Mouse (Mus musculus) right cerebral cortex, adult 18-20 months (tissue): ENCODE data around the gene Senp6.

ENCODE experiments used
- DNase-seq: peaks from one replicate; pipeline ENCODE4 v3.0.0; 2022; ENCODE audit warnings: mixed read lengths

The Senp6 gene

DNA sequence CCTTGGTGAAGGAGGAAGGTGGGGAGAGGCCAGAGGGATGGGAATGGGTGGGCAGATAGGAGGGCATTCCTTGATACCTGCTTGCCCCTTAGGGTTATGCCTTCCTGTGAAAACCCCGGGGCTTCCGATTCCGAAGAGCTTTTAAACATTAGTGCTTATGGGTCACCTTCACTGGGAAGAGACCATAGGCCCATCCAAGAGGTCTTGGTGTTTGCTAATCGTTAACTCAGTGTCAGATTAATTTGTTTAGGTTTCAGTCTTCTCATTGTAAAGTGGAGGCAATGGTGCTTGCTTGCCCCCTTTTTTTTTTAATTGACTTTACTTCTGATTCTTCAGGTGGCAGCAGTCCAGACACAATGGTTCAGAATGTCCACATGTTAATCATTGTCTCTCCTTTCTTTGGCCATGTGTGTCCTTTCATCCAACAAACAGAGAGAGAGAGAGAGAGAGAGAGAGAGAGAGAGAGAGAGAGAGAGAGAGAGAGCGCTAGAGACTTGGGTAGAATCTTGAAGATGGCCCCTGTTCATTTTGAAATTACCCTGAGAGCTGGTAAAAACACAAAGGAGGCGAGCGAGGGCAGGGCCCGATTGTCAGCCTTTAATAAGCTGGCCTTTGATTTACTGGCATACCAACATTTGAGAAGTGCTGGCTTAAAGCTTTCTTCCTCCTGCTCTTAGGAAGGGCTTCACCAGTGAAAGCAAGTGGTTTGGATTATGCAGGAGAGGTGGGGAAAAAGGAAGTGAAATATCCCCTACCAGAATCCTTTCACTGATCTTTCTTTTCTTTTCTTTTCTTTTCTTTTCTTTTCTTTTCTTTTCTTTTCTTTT lies 105.9 kb downstream of the Senp6 start:
- DNase-seq = no peak

DNA sequence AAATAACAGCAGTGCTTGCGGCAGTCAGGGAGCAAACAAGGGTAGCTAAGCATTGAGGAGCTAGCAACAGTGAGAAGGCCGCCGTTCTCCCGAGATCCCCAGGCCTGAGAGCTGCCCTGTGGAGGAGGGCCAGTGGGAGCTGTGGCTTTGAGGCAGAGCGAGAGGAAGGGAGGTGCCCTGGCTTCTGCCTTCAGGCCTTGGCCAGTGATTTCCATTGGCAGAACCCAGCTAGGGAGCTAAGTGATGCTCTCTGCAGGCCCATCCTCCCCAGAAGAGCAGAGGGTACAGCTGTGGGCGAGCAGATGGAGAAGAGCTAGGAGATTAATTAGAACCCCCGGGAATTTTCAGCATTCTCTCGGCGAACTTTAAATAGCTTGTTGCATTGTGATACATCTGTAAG lies 106.9 kb downstream of the Senp6 start:
- DNase-seq = peak; percentile 31

DNA sequence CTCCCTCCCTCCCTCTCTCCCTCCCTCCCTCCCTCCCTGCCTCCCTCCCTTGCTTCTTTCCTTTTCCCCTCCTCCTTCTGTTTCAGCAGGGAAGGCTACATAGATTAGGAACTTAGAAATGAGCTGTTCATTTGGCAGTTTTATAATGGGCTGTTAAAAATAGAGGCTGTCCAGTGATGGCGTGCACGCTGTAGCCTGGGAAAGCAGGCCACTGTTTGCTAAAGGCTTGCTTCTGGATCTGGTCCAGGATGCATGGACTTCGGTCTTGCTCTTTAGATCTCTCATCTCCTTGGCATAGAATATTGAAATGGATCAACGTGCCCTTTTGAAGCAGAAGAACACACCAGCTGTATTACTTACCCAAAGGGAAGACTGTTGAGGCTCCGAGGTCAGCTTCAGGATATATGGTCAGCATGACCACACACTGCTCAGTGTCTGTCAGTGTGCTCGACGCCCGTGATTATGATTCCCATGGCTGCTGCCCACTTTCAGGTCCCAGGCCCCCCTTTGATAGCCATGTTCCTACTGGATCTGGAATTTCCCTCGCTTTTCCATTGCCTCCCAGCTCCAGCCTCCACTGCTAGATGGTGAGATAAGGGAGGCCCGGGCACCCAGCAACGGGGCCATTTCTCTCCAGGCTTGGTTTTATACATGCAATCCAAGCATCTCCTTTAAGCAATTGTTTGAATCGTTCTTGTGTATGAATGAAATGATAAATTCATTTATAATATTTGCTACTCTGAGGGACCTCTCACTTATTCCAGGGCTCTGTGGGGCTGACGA lies 110.2 kb downstream of the Senp6 start:
- no peak for DNase-seq

DNA sequence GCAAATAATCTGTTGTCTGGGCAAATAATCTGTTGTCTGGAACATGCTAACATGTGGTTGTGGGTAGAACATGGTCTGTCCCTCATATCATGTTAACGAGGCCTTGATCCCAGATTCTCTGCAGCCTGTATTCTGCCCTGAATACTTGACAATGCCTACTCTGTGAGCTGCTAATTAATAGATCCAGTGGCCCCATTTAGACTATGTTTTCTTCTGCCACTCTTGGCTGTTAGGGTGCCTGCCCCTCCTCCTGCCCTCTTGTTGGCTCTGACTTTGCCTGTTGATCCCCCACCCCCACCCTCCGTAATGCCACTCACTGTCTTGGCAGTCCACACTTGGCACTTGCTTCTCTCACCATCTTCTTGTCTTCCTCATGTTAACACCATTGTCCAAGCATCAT lies 112.0 kb downstream of the Senp6 start:
- DNase-seq = no peak

DNA sequence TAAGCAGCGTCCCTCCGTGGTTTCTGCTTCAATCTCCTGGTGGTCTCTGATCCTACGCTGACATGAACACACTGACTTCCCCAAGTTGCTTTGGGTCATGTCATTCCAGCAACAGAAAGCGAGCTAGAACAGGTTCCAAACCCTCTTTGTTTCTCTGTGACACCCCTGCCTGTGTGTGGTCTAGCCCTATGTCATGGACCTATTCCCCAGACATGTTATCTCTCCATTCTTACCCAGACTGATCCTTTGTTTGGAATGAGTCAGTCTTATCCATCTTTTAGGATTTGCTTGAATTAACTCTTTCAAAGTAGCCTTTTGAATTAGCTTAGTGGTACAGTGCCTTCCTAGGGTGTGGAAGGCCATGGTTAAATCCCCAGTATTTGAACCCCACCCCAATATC lies 113.0 kb downstream of the Senp6 start:
- DNase-seq = no peak

DNA sequence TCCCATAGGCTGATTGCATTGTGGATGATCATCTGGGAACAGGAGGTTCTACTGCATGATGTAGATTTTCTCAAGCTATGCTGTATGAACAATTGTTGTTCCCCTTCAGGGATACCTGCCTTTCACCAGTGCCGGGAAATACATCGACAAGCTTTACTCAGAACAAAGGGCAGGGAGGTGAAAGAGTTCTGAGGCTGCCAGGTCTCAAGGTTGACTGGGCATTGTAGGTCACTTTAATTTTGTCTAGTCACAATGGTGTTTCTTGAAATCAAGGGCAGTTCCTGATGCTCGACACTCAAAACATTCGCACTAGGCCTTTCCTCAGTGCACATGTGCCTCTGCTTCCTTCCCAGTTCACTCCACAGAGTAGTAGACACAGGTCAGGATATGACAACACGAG lies 114.1 kb downstream of the Senp6 start:
- DNase-seq = no peak

DNA sequence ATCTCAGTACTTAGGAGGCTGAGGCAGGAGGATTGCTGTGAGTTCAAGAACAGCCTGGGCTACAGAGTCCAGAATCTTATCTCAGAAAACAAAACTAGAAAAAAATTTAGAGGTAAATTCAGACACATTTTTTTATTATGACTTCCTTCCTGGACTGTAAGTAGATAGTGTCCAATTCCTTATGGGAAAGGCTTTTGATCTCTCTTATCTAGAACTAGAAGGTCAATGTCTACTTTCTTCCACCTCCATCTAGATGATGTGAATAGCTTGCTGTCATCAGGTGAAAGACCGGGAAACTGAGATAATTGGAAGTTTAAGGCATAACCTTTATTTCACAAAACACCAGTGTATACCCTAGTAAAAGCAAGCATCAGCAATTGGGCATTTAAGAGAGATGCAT lies 115.0 kb downstream of the Senp6 start:
- DNase-seq = no peak

DNA sequence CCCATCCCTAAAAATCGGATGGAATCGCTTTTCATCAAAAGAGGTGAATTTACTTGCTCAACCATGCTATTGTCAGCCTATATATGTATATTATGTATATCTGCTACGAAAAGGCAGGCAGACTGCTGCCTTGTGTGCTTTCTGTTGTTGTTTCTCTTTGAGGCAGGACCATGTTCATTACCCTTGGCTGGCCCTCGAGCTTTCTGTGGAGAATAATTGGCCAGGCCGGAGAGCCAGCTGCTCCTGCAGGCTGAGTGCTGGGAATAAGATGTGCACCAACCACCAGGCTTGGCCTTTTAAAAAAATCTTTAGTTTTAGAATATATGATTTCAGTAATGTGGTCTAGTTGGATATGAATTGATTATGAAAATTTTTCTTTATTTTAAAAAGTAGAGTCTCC lies 117.4 kb downstream of the Senp6 start:
- DNase-seq = no peak

DNA sequence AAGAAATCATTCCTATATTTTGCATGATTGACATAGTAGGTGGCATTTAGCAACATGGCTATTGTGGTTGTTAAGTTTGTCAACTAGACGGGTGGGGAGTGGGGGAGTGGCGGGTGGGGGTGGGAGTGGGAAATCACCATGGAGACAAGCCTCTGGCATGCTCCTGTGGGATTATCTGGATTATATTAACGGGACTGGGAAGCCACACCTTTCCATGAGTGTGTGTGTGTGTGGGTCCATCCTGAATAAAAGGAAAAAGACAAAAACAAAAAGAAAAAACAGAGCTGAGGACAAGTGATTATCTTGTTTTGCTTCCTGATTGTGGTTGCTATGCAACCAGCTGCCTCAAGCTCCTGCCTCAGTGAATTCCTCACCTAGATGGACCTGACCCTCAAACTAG lies 119.0 kb downstream of the Senp6 start:
- DNase-seq = no peak

DNA sequence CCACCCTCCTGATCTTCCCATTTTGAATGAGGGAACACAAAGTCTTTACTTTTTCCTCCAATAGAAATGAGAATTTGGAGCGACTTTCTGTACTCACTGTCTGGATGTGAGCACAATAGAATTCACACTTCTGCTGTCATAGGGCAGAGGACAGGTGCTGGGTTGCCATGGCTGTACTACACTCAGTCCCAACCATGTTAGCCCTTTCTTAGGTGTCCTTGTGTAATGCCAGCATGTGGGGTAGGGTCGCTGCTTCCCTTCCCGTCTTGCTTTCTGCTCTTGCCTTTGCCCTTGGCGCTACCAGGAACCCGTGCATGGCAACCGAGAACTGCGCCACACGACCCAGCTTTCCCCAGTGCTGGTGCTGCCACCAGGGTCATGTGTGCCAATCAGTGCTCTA lies 120.0 kb downstream of the Senp6 start:
- no peak for DNase-seq

DNA sequence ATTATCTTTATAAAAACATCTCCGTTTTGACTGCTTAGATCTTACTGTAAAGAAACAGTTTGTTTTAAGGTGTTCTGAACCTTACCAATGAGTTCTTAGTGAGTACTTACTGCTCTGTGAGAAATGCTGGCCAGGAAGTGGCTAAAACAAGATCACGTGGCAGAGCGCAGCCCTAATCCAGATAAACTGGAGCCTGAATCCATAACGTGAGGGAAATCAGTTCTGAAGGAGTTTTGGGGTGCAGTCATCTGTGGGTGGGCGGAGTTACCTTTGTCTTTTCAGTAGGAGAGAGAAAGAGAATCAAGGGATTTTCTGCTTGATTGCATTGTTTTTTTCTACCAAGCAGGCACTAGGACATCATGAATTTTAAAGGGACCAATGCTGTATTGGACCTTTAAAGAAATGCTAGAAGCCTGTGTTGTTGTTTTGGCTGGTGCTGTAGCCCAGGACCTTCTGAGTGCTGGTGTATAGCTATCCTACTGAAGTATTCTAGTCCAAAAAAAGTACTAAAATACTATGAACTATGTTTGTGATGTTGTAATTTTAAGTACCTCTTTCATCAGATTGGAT lies 121.7 kb downstream of the Senp6 start:
- DNase-seq = no peak

DNA sequence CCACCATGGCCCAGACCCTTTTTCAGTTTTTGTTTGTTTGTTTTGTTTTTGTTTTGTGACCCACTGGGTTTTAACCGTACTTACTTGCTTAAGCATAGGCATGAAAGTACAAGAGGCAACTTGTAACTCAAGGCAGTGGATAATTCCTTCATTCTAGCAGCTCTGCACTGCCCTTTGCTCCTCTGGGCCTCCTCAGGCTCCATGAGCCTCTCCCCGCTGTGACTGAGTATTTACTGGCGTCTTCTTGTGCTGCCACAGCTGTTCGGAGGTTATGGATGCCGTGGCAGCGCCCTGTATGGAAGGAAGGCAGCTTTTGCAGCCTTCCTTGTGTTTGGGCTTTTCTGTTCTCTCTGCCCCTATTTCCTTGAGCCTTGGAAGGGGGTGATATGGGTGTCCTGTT lies 124.5 kb downstream of the Senp6 start:
- DNase-seq = no peak

DNA sequence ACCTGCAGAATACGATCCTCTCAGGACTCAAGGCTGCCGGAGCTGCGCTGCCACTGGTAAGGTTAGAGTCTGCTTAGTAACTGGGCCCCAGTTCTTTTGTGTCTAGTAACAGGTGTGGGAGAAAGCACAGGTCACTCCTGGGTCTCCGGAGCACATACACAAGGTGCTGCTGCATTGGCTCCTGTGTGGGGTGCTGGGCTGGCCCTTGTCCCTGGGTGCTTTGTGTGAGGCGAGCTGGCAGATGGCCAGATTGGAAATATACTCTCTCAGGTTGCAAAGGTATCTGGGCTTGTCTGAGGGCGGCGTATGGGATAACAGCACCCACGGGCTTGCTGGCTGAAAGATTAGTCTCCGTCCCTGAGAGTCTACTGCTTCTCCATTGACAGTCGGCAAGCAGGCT lies 125.6 kb downstream of the Senp6 start:
- DNase-seq = no peak

DNA sequence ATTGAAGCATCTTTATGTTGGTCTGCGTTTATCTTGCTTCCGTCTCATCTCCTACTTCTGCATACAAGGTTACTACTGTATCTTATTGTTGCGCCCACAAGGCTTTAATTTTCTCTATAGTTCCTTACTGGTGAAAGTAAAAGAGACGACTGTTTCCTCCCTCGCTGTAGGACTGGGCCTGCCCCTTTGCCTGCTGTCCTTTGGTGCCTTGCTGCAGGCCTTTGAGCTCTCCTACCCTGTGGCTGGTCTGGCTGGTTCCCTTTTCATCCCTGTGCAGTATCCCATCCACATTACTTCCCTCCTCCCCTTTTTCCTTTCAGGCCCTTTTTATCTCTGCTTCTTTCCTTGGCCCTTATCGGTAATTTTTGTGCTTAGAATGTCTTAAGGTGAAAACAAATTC lies 127.7 kb downstream of the Senp6 start:
- DNase-seq = no peak
